Mouse (Mus musculus) forebrain, embryonic 14.5 days (tissue): ENCODE results near the gene Vav3. TPM values are rescaled to one million over a fixed set of nuclear protein-coding genes. Genes with fewer than 3 reads are reported as not detected.
A peak's percentile ranks its signal among the peaks of the same experiment; 100 is the strongest.

Experiments used
- ATAC-seq: fragments of 200-750 bp; cut with Nextera tagmentation; 2 replicates; pipeline ENCODE4 v1.8.0; 2017; ENCODE audit warnings: mild to moderate bottlenecking, moderate library complexity
- DNase-seq: peaks from one replicate; pipeline ENCODE4 v3.0.0-alpha.2; 2015; ENCODE audit warnings: low spot score
- H3K27ac ChIP-seq: fragments of 300-500 bp; sonication (generic); 2 replicates; pipeline ENCODE4 v1.5.1; 2014; ENCODE audit warnings: low read depth, mild to moderate bottlenecking, control low read depth, low read length, moderate library complexity
- H3K27me3 ChIP-seq: fragments of 300-500 bp; sonication (generic); replicated peaks from 2 replicates; pipeline ENCODE4 v1.6.1; 2014; ENCODE audit warnings: low read length, control low read depth, mixed read lengths; ENCODE audit not compliant: control insufficient read depth, insufficient read depth
- H3K36me3 ChIP-seq: fragments of 300-500 bp; sonication (generic); 2 replicates; pipeline ENCODE4 v1.6.1; 2014; ENCODE audit warnings: low read length, control low read depth; ENCODE audit not compliant: control insufficient read depth, insufficient read depth
- H3K4me1 ChIP-seq: fragments of 300-500 bp; sonication (generic); 2 replicates; pipeline ENCODE4 v1.6.1; 2014; ENCODE audit warnings: antibody characterized with exemption, low read length, control low read depth; ENCODE audit not compliant: control insufficient read depth, insufficient read depth
- H3K4me2 ChIP-seq: fragments of 300-500 bp; sonication (generic); 2 replicates; pipeline ENCODE4 v1.6.1; 2014; ENCODE audit warnings: mild to moderate bottlenecking, control low read depth, low read length
- H3K4me3 ChIP-seq: fragments of 300-500 bp; sonication (generic); 2 replicates; pipeline ENCODE4 v1.5.1; 2014; ENCODE audit warnings: low read depth, low read length, control low read depth
- H3K9ac ChIP-seq: fragments of 300-500 bp; sonication (generic); 2 replicates; pipeline ENCODE4 v1.6.1; 2014; ENCODE audit warnings: mild to moderate bottlenecking, low read length, control low read depth, moderate library complexity
- H3K9me3 ChIP-seq: fragments of 300-500 bp; sonication (generic); replicated peaks from 2 replicates; pipeline ENCODE4 v1.6.1; 2016; ENCODE audit warnings: low read length, control low read depth, mixed read lengths; ENCODE audit not compliant: control insufficient read depth
- WGBS: fragments of 180-500 bp; shearing (Covaris S2); extraction: QIAGEN DNeasy Blood & Tissue Kit; methylation state at CpG from one replicate; pipeline ENCODE4 v1.1.7; 2014; 5-methylcytosine and 5-hydroxymethylcytosine counted together
- polyA plus RNA-seq: library from polyadenylated mRNA; unstranded; fragments of >200 nt; fragmentation: Nextera tagmentation; extraction: Ambion mirVana; gene quantifications from 2 replicates; pipeline ENCODE4 v1.2.1, GENCODE M21; 2014

Gene Vav3
- polyA plus RNA-seq, 1 experiment from 2014 or later, result 7.5 TPM

DNA sequence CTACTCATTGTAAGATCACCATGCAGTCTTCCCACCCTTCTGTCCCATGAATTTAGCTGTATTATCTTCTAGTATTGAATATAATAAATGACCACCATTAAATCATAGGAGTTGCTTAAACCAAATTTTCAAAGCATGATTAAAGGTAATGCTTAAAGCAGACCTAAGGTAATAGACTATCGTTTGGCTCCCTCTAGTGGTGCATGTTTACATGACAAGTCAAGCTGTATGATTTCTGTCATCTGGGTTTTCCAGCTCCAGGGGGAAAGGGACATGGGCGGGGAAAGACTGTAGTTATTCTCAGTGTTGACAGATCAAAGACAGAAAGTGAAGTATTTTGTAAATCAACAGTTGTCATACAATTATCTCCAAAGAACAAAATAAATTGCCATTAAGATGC is 151.1 kb downstream of the Vav3 start:
- Histone ChIP-seq H3K27ac (no peak overlapping the region), H3K36me3 (no peaks in the 10 kb centered on the region), H3K4me2 (no peak overlapping the region), H3K4me1 (0 out of 2 replicates have a peak, but pooled peaks cover 6% of the 10 kb centered on the region), H3K27me3 (no peaks in the 10 kb centered on the region), H3K4me3 (no peak overlapping the region), H3K9me3 (no peaks in the 10 kb centered on the region), H3K9ac (no peak overlapping the region)
- peak; percentile 82 for ATAC-seq
- peak; percentile 91 for DNase-seq
- WGBS, result 0% methylated on average over 2 of the region's 2 CpGs

DNA sequence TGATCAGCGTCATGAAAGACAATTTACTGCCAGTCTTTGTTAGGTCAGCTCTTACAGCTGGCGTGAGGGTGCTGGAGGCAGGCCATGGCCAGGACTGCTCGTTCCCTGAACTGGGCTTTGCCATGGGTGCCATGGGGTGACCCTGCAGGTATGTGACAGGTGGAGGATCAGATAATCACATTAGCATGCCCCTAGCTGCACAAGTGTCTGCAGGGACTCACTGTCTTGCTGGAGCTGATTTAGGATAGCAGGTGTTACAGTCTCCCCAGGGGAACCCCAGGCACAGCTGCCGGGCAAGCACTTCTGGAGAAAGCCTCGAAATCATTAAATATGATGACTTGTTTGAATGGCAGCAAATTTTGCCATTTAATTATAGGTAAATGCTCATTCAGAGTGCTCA is 156.0 kb downstream of the Vav3 start:
- Histone ChIP-seq H3K4me1 (0 out of 2 replicates have a peak, but pooled peaks cover 2% of the 10 kb centered on the region), H3K36me3 (no peaks in the 10 kb centered on the region), H3K27me3 (no peaks in the 10 kb centered on the region), H3K4me2 (no peak overlapping the region), H3K9me3 (no peaks in the 10 kb centered on the region), H3K4me3 (no peak overlapping the region), H3K9ac (no peak overlapping the region), H3K27ac (no peak overlapping the region)
- ATAC-seq (peak; percentile 25; the same call in 1 of the 2 replicates), DNase-seq (no peak)
- 36% methylated on average over 5 of the region's 5 CpGs for WGBS

DNA sequence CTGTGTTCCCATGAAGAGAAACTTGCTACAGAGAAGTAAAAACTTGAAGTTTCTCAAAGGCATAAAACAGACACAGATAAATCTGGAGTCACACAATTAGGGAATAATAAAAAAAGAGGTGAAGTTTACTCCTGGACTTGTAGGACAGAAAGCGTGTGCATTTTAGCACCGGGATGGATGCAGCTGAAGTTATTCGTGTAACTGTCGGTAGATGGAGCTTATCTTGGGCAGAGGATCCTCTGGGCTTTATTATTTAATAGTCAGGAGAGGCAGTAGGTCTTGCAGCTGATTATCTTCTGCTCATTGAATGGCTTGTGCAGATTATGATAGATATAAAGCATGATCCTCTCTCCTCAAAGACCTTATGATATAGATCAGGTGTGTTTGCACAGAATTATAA is 156.6 kb downstream of the Vav3 start:
- DNase-seq (no peak), ATAC-seq (no peak)
- Histone ChIP-seq H3K4me2 (no peak overlapping the region), H3K4me3 (no peak overlapping the region), H3K27ac (no peak overlapping the region), H3K27me3 (no peaks in the 10 kb centered on the region), H3K36me3 (no peaks in the 10 kb centered on the region), H3K9me3 (no peaks in the 10 kb centered on the region), H3K9ac (no peak overlapping the region), H3K4me1 (0 out of 2 replicates have a peak, but pooled peaks cover 2% of the 10 kb centered on the region)
- WGBS, result 73% methylated on average over 4 of the region's 4 CpGs

DNA sequence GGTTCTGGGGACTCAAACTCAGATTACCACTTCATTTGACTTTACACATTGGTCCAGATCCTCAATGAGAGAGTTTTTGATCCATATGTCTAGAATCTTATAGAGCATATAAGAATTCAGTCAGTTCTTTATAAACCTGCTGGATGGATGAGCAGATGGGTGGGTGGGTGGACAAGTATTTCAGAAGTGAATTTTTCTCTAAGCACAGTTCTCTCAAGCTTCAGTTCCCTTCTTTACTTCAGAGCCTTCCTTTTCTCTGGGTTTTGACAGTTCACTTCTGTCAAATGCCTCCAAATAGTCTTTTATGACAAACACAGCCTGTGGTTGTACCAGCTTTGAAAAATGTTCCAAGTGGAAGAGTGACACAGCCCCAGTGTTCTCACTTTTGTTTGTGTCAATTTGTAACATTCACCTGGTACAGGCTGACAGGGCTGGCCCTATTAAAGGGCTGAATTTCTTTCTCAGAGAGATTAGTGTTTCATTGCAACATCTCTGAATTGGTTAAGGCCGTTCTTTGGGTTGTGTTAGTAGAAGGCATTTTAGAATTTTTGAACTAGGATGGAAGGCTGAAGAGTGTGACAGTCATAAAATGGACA is 159.5 kb downstream of the Vav3 start:
- H3K36me3 ChIP-seq, result no peaks in the 10 kb centered on the region
- 0 out of 2 replicates have a peak, but pooled peaks cover 2% of the 10 kb centered on the region for H3K4me1 ChIP-seq
- no peak overlapping the region for H3K27ac ChIP-seq
- H3K27me3 ChIP-seq, result no peaks in the 10 kb centered on the region
- no peak overlapping the region for H3K9ac ChIP-seq
- DNase-seq (no peak), ATAC-seq (no peak)
- no peaks in the 10 kb centered on the region for H3K9me3 ChIP-seq
- H3K4me2 ChIP-seq, result no peak overlapping the region
- 94% methylated on average over 1 of the region's 1 CpGs for WGBS
- H3K4me3 ChIP-seq, result no peak overlapping the region

DNA sequence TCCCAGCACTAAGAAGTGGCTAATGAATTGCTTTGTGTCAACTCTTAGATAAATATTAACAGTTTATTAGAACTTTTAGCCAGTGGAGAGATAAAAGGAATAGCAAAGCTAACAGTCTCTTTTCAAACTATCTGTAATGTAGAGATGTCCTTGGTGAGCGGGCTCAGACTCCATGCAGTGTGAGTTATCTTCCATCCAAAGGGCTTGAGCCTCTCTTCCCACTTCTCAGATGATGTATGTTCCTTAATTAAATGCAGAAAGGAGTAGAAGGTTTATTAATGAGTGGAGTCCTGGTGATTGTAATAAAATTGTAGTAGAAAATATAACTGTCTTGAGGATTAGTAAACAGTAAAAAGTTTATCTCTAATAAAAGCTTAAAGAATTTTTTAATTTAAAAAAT is 169.3 kb downstream of the Vav3 start:
- 85% methylated on average over 1 of the region's 1 CpGs for WGBS
- no peaks in the 10 kb centered on the region for H3K4me1 ChIP-seq

DNA sequence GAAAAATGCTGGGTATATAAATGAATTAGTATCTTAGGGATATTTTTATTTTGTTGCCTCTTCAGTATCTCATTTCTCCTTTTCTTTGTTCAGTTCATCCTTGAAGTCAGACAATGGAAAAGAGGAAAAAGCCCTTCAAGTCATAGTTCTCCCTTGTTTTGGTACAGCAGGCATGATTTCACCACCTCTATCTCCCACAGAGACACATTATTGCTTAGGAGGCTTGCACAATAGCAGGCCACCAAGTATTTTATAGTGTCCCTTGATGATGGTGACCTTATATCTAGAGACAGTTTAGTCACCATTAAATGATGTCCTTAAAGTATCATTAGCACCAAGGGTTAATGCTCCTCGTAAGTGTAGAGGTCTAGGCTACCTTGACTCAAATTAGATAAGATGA is 171.4 kb downstream of the Vav3 start:
- ATAC-seq (no peak), DNase-seq (no peak)
- no peak overlapping the region for H3K9ac ChIP-seq
- H3K4me1 ChIP-seq, result no peaks in the 10 kb centered on the region
- 83% methylated on average over 1 of the region's 1 CpGs for WGBS
- no peaks in the 10 kb centered on the region for H3K36me3 ChIP-seq
- no peaks in the 10 kb centered on the region for H3K27me3 ChIP-seq
- H3K4me3 ChIP-seq, result no peak overlapping the region
- H3K4me2 ChIP-seq, result no peak overlapping the region
- H3K27ac ChIP-seq, result no peak overlapping the region
- no peaks in the 10 kb centered on the region for H3K9me3 ChIP-seq

More for the DNA sequence above, 169.3 kb downstream of the Vav3 start:
- no peak overlapping the region for H3K9ac ChIP-seq
- no peak overlapping the region for H3K4me3 ChIP-seq
- DNase-seq (no peak), ATAC-seq (no peak)
- H3K27ac ChIP-seq, result no peak overlapping the region
- no peaks in the 10 kb centered on the region for H3K36me3 ChIP-seq
- no peaks in the 10 kb centered on the region for H3K27me3 ChIP-seq
- no peaks in the 10 kb centered on the region for H3K9me3 ChIP-seq
- H3K4me2 ChIP-seq, result no peak overlapping the region

DNA sequence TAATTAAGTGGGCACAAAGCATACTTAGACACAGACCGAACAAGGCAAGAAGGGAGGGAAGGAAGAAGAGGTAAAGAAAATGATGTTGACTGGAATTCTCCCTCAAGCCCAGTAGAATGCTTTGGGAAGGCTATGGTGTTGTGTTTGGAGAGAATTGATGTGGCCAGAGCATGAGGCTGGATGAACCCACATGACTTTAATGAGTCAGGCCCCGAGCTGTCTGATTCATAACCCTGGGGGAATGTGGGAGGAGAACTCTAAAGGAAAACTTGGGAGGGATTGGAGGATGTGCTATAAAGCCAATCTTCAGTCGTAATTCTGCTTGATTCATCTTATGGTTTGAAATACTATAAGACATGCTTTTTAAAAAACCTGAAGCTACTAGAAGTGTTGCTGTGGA is 175.0 kb downstream of the Vav3 start:
- 79% methylated on average over 3 of the region's 3 CpGs for WGBS
- DNase-seq, result no peak
- H3K36me3 ChIP-seq, result no peaks in the 10 kb centered on the region
- no peak for ATAC-seq
- no peaks in the 10 kb centered on the region for H3K4me1 ChIP-seq
- H3K4me2 ChIP-seq, result no peak overlapping the region
- no peak overlapping the region for H3K9ac ChIP-seq
- H3K4me3 ChIP-seq, result no peak overlapping the region
- no peaks in the 10 kb centered on the region for H3K9me3 ChIP-seq
- H3K27ac ChIP-seq, result no peak overlapping the region
- no peaks in the 10 kb centered on the region for H3K27me3 ChIP-seq

DNA sequence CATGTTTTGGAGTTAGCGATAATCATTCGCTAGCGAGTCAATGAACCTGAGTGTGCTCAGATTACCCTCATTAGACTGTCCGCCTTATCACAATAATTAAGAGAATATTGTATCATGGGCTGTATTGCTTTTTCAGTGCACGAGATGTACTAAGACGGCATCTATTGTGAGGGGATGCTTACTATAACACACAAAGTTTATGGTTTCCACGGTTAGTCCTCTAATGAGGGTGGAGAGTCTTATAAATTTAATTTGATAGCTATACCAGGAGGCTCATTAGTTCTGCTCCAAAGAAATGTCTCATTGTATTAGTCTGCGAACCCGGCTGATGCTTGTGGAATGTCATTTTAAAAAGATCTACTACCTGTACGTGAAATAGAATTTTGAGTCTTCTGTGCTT is 175.9 kb downstream of the Vav3 start:
- H3K4me3 ChIP-seq, result no peak overlapping the region
- H3K36me3 ChIP-seq, result no peaks in the 10 kb centered on the region
- H3K4me2 ChIP-seq, result no peak overlapping the region
- no peak overlapping the region for H3K9ac ChIP-seq
- no peaks in the 10 kb centered on the region for H3K4me1 ChIP-seq
- H3K27ac ChIP-seq, result no peak overlapping the region
- ATAC-seq (no peak), DNase-seq (no peak)
- no peaks in the 10 kb centered on the region for H3K27me3 ChIP-seq
- no peaks in the 10 kb centered on the region for H3K9me3 ChIP-seq
- WGBS, result 48% methylated on average over 10 of the region's 10 CpGs

DNA sequence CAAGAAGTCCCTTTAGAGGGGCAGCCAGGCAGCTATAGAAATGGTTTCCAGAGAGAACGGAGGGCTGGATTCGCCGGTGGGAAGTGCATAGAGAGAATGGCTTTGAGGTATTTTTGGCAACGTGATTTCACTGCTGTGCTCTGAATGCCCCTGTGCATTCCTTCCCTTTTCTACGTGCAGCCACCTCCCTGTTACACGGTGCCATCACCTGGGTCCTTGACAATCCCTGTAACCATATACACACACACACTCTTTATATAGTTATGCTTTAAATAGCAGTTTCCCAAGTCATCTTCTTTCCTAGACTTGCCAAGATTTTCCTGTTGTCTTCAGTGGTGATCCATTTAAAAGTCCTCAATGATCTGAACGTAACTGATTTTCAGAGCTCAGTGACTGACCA is 181.7 kb downstream of the Vav3 start:
- Histone ChIP-seq H3K4me1 (no peaks in the 10 kb centered on the region), H3K9me3 (no peaks in the 10 kb centered on the region), H3K27me3 (no peaks in the 10 kb centered on the region), H3K36me3 (no peaks in the 10 kb centered on the region), H3K27ac (no peak overlapping the region), H3K4me2 (no peak overlapping the region), H3K9ac (no peak overlapping the region), H3K4me3 (no peak overlapping the region)
- DNase-seq (no peak), ATAC-seq (no peak)
- 85% methylated on average over 7 of the region's 7 CpGs for WGBS
